Mouse (Mus musculus): Measurements from ENCODE around the gene Olfr437. TPM values are rescaled to one million over a fixed set of nuclear protein-coding genes. Genes with fewer than 3 reads are reported as not detected.

Gene Olfr437
- polyA plus RNA-seq, 2 experiments, result not detected

DNA sequence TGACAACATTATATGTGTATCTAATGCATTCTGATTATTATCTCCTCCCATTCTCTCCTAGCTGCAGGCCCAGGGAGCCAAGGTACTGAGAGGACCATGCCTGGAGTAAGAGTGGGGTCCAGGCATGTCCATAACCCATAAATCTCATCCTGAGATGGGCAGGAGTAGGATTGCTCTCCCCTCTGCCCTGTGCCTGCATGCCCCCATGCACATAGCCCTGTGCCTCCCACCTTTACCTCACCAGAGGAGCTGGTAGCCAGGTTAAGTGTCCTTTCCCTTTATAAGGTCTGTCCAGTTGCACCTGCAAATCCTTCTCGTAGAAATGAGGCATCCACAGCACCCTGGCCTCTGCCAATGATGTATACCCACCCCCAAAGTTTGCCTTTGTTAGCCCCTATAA is 15.0 kb downstream of the Olfr437 start:
- DNase-seq (ENCODE audit: low read depth in 3 of 3, low spot score in 3 of 3) (no peak), ATAC-seq (ENCODE audit: insufficient read depth) (no peak)
- 21% methylated on average over 1 of the region's 1 CpGs for WGBS (ENCODE audit: insufficient replicate concordance)
- Histone ChIP-seq H3K27ac (no peak overlapping the region), H3K9ac (replicated peaks) (no peak overlapping the region), H3K4me2 (ENCODE audit: low read depth) (no peak overlapping the region), H3K4me1 (replicated peaks; ENCODE audit: control insufficient read depth in 2 of 2, insufficient read depth in 2 of 2, low read length in 1 of 2) (no peaks in the 10 kb centered on the region), H3K27me3 (ENCODE audit: control insufficient read depth, insufficient read depth, low read length) (no peaks in the 10 kb centered on the region), H3K4me3 (ENCODE audit: insufficient read depth in 1 of 2, low read depth in 2 of 2, low read length in 2 of 2) (no peak overlapping the region), H3K36me3 (replicated peaks; ENCODE audit: control insufficient read depth, insufficient read depth, low read depth) (no peaks in the 10 kb centered on the region), H3K9me3 (ENCODE audit: control insufficient read depth, low read length) (no peaks in the 10 kb centered on the region)
- TF ChIP-seq EP300 (IDR thresholded peaks at IDR 0.05; ENCODE audit: low read depth), result no peak
- TF ChIP-seq CTCF (IDR thresholded peaks at IDR 0.05; ENCODE audit: low read depth), result no peak

DNA sequence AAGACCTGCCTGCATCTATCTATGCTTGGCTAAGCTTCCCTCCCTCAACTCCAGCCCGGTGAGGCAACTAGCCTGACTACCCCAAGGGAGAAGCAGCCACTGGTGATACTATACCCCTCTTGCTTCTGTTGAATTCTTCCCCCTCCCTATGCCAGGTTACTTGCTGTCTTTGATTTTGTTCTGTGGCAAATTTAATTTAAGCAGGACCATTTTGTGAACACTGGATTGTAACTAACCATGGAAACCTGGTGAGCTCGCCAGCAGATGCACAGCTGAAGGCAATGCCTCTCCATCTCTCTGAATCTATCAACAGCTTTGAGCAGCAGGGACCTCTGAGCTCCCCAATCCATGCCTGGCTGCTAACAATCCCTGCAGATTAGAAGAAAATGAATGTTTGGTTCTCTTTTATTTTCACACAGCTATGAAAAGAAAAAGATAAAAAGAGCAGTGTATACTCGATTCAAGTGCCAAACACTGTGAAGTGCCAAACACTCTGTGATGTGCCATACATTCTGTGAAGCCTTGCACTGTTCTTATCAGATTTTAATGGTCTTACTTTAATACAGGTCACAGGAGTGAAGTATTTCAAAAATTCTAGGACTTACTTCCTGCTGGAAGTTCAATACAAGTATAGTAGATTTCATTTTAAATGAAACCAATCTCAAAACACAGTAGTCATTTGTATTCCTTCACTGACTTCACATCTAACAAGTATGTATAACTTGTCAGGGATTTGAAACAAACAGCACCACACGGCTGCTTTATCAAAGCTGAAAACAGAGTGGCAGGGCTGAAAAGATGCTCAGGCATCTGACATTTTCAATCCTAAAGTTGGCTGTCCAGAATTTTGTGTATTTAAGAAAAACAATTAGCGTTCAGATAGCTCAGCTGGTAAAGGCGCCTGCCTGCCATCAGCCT is 15.8 kb downstream of the Olfr437 start:
- 45% methylated on average over 6 of the region's 6 CpGs for WGBS (ENCODE audit: insufficient replicate concordance)
- H3K36me3 ChIP-seq (replicated peaks; ENCODE audit: control insufficient read depth, insufficient read depth, low read depth), result no peaks in the 10 kb centered on the region
- TF ChIP-seq EP300 (IDR thresholded peaks at IDR 0.05; ENCODE audit: low read depth) (no peak), CTCF (IDR thresholded peaks at IDR 0.05; ENCODE audit: low read depth) (no peak)
- H3K4me1 ChIP-seq (replicated peaks; ENCODE audit: control insufficient read depth in 2 of 2, insufficient read depth in 2 of 2, low read length in 1 of 2), result no peaks in the 10 kb centered on the region
- no peaks in the 10 kb centered on the region for H3K9me3 ChIP-seq (ENCODE audit: control insufficient read depth, low read length)
- no peak overlapping the region for H3K4me2 ChIP-seq (ENCODE audit: low read depth)
- no peak overlapping the region for H3K4me3 ChIP-seq (ENCODE audit: insufficient read depth in 1 of 2, low read depth in 2 of 2, low read length in 2 of 2)
- H3K9ac ChIP-seq (replicated peaks), result no peak overlapping the region
- H3K27ac ChIP-seq, result no peak overlapping the region
- ATAC-seq (ENCODE audit: insufficient read depth) (no peak), DNase-seq (ENCODE audit: low read depth in 3 of 3, low spot score in 3 of 3) (no peak)
- no peaks in the 10 kb centered on the region for H3K27me3 ChIP-seq (ENCODE audit: control insufficient read depth, insufficient read depth, low read length)

GRCm38 (mm10) chr6:43190986-43191385 is 27.9 kb downstream of the Olfr437 start:
- WGBS (ENCODE audit: insufficient replicate concordance), result 56% methylated on average over 3 of the region's 3 CpGs
- H3K27ac ChIP-seq, result no peak overlapping the region
- H3K4me3 ChIP-seq (ENCODE audit: insufficient read depth in 1 of 2, low read depth in 2 of 2, low read length in 2 of 2), result no peak overlapping the region
- no peaks in the 10 kb centered on the region for H3K9me3 ChIP-seq (ENCODE audit: control insufficient read depth, low read length)
- H3K9ac ChIP-seq (replicated peaks), result no peak overlapping the region
- H3K4me2 ChIP-seq (ENCODE audit: low read depth), result no peak overlapping the region
- H3K27me3 ChIP-seq (ENCODE audit: control insufficient read depth, insufficient read depth, low read length), result no peaks in the 10 kb centered on the region
- DNase-seq (ENCODE audit: low read depth in 3 of 3, low spot score in 3 of 3) (no peak), ATAC-seq (ENCODE audit: insufficient read depth) (no peak)
- H3K4me1 ChIP-seq (replicated peaks; ENCODE audit: control insufficient read depth in 2 of 2, insufficient read depth in 2 of 2, low read length in 1 of 2), result no peaks in the 10 kb centered on the region
- H3K36me3 ChIP-seq (replicated peaks; ENCODE audit: control insufficient read depth, insufficient read depth, low read depth), result no peaks in the 10 kb centered on the region
- TF ChIP-seq CTCF (IDR thresholded peaks at IDR 0.05; ENCODE audit: low read depth) (no peak), EP300 (IDR thresholded peaks at IDR 0.05; ENCODE audit: low read depth) (no peak)

GRCm38 (mm10) chr6:43196781-43197180 is 33.7 kb downstream of the Olfr437 start, which contains the start of gene Olfr435:
Gene Olfr435, plus strand, starts transcription at chr6:43197146.
- no peak for TF ChIP-seq CTCF (IDR thresholded peaks at IDR 0.05; ENCODE audit: low read depth)
- no peak for TF ChIP-seq EP300 (IDR thresholded peaks at IDR 0.05; ENCODE audit: low read depth)
- DNase-seq (ENCODE audit: low read depth in 3 of 3, low spot score in 3 of 3), result no peak
- H3K27me3 ChIP-seq (ENCODE audit: control insufficient read depth, insufficient read depth, low read length), result no peaks in the 10 kb centered on the region
- H3K4me3 ChIP-seq (ENCODE audit: insufficient read depth in 1 of 2, low read depth in 2 of 2, low read length in 2 of 2), result no peak within 1 kb of the TSS
- no peak within 1 kb of the TSS for H3K9ac ChIP-seq (replicated peaks)
- no peaks in the 10 kb centered on the region for H3K4me1 ChIP-seq (replicated peaks; ENCODE audit: control insufficient read depth in 2 of 2, insufficient read depth in 2 of 2, low read length in 1 of 2)
- no peaks in the 10 kb centered on the region for H3K9me3 ChIP-seq (ENCODE audit: control insufficient read depth, low read length)
- H3K36me3 ChIP-seq (replicated peaks; ENCODE audit: control insufficient read depth, insufficient read depth, low read depth), result no peaks in the 10 kb centered on the region
- no peak for ATAC-seq (ENCODE audit: insufficient read depth)
- H3K4me2 ChIP-seq (ENCODE audit: low read depth), result no peak within 1 kb of the TSS
- H3K27ac ChIP-seq, result no peak within 1 kb of the TSS

GRCm38 (mm10) chr6:43198094-43198493 is 35.0 kb downstream of the Olfr437 start:
- 44% methylated on average over 3 of the region's 3 CpGs for WGBS (ENCODE audit: insufficient replicate concordance)
- no peak overlapping the region for H3K4me3 ChIP-seq (ENCODE audit: insufficient read depth in 1 of 2, low read depth in 2 of 2, low read length in 2 of 2)
- H3K9me3 ChIP-seq (ENCODE audit: control insufficient read depth, low read length), result no peaks in the 10 kb centered on the region
- H3K27ac ChIP-seq, result no peak overlapping the region
- H3K36me3 ChIP-seq (replicated peaks; ENCODE audit: control insufficient read depth, insufficient read depth, low read depth), result no peaks in the 10 kb centered on the region
- DNase-seq (ENCODE audit: low read depth in 3 of 3, low spot score in 3 of 3), result no peak
- no peaks in the 10 kb centered on the region for H3K27me3 ChIP-seq (ENCODE audit: control insufficient read depth, insufficient read depth, low read length)
- no peak for ATAC-seq (ENCODE audit: insufficient read depth)
- no peak for TF ChIP-seq CTCF (IDR thresholded peaks at IDR 0.05; ENCODE audit: low read depth)
- no peak for TF ChIP-seq EP300 (IDR thresholded peaks at IDR 0.05; ENCODE audit: low read depth)
- no peak overlapping the region for H3K9ac ChIP-seq (replicated peaks)
- H3K4me1 ChIP-seq (replicated peaks; ENCODE audit: control insufficient read depth in 2 of 2, insufficient read depth in 2 of 2, low read length in 1 of 2), result no peaks in the 10 kb centered on the region
- H3K4me2 ChIP-seq (ENCODE audit: low read depth), result no peak overlapping the region

Measured in liver, embryonic 14.5 days (tissue).